Mouse (Mus musculus): ENCODE measurements around the gene D930007J09Rik.

The D930007J09Rik gene

GRCm38 (mm10) chr13:32802259-32803081 is at the start of gene D930007J09Rik:
TSS of gene D930007J09Rik (minus strand) at chr13:32802849.
- DNase-seq, result peak; percentile 59

DNA sequence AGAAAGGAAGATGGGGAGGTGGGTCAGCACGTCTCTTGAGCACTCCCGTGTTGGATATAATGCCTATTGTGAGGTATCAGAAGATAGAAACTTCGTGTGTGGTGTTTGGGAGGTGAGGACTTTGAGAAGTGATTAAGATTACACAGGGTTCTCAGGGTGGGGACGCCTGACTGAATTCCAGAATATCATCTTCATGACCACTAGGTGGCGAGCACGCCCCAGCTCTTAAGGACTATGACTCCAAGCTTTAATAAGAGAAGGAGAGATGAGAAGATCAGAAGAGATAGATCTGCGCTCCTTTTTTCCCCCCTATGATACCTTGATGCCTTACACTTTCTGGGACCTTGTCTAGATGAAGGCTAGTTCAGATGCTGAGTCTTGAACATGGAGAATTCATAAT is 49.3 kb upstream of the D930007J09Rik start:
- peak; percentile 40 for DNase-seq

DNA sequence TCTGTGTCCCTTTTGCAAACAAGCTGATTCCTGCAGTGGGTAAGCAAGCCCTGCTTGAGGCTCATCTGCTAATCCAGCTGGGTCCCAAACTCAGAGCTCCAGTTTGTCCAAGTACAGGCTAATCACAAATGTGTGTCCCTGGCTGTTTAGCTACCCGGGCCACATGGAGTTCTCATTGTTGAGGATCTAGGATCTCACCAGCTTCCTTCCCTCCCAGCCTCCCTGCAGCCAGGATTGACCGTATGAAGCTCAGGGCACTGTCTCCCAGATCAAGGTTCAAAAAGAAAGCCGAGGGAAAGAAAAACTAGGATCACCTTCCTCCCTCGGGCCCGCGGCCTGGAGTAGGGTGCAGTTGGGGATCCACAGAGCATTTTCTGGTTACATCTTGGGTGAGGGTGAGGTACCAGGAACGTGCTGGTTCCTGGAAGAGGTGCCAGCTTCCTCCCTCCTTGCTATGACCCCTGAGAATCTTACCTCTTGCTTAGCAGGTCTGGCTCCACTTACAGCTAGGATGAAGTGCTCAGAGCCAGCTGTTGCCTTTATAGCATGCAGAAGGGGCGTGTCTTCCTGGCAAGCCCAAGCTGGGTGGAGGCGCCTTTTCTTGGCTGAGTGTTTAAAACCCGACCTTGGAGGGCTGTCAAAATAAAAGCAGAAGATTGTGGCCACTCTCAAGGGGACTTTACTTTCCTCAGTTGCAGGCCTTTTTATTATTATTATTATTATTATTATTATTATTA is 48.2 kb upstream of the D930007J09Rik start, which contains the start of gene Serpinb1a:
Serpinb1a (minus strand) TSS at position 518 of the 737 bp plus-strand sequence.
- DNase-seq, result peak; percentile 27

DNA sequence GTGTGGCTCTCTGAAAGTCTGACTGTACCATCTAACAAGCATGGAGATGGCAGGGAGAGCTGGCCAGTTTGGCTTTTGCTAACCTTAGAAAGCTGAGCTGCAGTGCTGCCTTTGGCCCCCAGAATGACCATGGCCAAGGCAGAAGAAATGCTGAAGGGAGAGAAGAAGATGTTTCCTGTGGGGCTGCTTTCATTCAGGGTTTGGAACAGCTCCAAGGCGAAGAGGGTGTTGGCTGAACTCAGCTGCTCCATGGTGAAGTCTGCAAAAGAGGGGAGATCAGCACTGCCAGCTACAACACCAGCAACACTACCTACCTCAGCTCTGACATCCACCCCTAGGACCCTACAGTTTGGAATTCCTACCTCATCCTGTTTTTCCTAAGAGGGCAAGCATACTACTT is 47.5 kb upstream of the D930007J09Rik start:
- DNase-seq, result no peak

DNA sequence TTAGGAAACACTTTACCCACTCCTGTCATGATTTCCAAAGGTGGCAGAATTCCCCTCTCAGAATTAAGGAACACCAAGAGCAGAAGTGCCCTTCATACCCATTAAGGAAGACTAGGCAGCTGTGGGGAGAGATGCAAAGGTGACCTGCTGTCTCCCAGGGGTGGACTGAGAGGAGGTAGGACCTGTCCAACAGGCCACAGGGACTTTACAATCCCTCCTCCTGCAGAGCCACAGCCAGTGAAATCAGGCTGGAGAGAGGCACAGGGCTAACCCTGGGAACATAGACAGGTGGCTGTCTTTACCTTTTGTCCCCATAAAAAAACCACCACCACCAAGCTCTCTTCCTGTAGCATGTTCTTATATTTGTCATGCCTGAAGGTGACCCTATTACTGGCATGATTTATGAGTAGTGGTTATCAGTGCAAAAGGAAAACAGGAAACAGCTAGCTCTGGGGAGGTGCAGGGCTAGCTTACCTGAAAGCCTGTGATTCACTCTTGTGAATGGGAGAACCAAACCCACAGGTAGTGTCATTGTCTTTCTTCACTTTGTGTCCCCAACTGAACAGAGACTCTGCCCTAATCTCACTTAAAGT is 47.0 kb upstream of the D930007J09Rik start:
- DNase-seq, result no peak

- DNase-seq, result no peak
Observed at GRCm38 (mm10) chr13:32849092-32849491, 46.4 kb upstream of the D930007J09Rik start.

DNA sequence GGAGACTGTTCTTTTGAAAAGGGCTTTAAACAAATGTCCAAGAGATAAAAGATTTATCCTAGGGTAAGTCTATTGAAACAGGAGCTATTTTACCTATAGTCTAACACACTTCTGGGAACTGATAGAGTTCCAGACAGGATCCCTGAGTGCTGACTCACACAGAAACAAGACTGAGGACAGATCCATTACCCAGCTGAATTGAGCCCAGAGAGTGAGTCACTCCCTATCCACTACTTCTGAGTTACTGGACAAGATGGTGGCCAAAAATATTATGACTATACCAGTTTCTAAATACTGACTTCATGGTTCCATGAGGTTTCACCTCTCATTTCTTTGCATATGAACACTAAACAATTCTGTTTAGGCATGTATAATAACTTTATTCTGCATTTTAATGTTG is 43.6 kb upstream of the D930007J09Rik start:
- no peak for DNase-seq

GRCm38 (mm10) chr13:32841349-32841748 is 38.7 kb upstream of the D930007J09Rik start:
- DNase-seq, result no peak

DNA sequence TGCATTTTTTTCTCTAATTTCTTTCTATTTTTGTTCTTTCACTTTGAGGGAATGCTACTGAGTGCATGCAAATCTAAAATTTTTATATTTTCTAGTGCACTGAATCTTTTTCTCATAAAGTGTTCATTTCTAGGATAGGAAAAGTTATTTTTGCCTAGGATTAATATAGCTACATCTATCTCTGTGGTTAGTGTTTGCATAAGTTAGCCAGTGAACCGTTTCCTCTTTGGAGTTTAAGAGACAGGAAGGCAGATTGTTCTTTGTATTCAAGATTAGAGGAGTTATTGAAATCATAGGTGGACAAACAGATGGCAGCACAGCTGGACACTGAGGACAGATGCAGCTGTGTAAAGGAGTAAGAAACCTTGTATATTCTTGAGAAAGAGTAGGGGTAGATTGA is 36.7 kb upstream of the D930007J09Rik start:
- no peak for DNase-seq

DNA sequence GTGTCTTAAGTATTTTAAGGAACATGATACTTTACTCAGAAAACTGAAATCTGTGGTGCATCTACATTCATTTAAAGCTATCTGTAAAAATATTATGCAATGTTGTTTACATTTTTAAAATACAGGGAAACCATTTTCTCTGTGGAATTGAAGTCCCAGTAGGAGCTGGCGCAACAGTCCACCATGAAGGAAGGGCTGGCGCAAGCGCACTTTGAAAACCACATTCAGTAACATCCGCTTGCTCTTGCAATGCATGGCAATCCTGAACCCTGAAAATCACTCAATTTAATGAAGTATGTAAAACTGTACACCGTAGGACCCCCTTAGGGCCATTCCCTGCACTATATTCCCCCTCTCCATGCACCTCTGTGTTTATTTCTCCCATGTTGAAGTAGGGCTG is 31.9 kb upstream of the D930007J09Rik start:
- no peak for DNase-seq

GRCm38 (mm10) chr13:32833237-32833636 is 30.6 kb upstream of the D930007J09Rik start:
- DNase-seq, result peak; percentile 27

DNA sequence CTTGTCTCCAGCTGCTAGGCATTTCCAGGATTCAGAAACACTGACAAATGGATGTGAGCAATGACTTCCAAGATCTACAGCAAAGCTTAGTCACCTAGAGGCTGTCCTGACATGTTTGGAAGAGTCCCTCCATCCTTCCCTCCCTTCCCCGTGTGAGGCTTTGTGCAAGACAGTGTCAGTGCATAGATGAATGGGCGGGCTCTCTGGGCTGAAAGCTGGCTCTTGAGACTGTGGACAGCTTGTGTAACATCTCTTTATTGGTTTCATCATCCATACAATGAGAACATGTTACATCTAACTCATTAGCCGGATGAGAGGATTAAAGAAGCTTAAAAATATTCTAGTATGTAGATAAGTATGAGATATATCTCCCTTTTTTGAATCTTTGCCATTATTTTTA is 30.1 kb upstream of the D930007J09Rik start:
- no peak for DNase-seq

DNA sequence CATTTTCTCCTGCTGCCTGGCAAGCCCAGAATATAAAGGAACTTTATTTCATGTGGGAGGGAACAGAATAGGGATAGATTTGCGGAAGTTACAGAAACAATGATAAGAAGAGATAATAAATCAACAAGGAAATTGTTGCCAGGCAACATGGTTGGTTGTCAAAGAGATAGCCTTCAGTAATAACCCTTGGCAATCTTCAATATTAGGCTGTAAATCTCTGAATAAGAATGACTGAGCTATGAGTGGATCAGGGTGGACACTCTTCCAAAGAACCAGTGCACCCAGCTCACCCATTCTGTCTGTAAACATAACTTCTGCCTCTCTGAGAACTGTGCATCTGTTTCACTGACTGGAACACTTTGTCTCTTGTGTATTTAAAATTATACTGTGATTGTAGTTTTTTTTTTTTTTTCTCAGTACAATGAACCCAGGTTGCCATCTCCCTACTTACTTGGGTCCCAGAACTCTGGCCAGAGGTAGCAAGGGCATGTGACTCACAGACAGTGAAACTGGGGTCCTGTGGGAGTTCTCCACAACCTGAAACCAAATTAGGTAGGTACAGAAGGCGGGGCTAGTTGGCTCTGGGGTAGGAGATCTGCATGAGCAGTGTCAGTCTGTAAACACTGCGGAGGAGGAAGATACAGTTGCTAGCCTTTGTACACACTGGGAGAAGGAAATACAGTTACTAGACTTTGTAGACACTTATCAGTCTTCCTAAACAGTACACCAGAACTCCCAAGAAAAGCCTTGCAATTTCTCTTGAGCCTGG is 29.0 kb upstream of the D930007J09Rik start:
- peak; percentile 12 for DNase-seq

GRCm38 (mm10) chr13:32828886-32829285 is 26.2 kb upstream of the D930007J09Rik start:
- no peak for DNase-seq

- peak; percentile 75 for DNase-seq
Observed at GRCm38 (mm10) chr13:32827951-32828350, 25.3 kb upstream of the D930007J09Rik start.

DNA sequence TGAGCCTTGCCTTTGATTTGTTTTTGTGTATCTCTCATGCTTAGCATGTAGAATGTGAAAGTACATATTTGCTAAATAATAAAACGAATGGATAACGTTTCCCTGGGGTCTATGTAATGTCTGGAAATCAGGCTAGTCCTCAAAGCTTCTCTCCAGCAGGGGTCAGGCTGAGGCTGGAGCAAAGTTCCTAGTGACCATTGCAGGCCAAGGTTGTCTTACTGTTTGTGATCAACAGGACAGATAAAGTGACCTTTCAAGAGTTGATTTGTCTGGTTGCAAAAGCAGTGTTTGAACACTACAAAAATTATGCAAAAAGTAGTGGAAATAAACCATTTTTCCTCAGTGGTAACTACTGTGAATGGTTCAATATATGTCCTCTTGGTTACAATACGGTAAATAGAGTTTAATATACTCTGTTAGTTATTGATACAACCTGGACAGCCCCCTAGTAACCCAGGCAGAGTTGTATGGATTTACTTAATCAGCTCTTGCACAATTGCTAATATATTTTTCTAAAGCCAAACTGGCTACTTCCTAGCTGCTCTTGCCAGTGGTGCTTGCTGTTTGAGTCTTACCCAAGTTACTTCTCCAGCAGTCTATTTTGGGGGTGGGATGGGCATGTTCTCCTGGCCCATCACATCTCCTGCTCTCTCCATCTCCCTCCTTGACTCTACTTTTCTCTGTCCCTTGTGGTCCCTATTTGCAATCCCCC is 24.6 kb upstream of the D930007J09Rik start:
- DNase-seq, result no peak

DNA sequence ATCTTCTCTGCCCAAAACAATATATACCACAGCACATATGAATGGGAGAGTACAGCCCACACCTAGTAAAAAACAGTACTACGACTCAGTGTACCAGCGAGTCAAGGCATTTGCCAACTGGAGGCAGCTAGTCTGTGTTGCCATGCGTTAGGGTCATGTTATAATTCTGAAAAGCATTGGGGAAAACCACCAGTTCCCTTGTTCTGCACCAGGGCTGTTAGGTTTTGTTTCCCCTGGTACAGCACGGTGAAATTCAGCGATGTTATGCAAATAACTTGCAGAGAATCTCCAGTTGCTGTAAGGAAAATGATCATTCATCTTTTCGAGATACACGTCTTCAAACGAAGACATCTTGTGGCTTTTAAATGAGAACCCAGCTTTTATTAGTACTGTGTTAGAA is 22.9 kb upstream of the D930007J09Rik start:
- DNase-seq, result no peak

DNA sequence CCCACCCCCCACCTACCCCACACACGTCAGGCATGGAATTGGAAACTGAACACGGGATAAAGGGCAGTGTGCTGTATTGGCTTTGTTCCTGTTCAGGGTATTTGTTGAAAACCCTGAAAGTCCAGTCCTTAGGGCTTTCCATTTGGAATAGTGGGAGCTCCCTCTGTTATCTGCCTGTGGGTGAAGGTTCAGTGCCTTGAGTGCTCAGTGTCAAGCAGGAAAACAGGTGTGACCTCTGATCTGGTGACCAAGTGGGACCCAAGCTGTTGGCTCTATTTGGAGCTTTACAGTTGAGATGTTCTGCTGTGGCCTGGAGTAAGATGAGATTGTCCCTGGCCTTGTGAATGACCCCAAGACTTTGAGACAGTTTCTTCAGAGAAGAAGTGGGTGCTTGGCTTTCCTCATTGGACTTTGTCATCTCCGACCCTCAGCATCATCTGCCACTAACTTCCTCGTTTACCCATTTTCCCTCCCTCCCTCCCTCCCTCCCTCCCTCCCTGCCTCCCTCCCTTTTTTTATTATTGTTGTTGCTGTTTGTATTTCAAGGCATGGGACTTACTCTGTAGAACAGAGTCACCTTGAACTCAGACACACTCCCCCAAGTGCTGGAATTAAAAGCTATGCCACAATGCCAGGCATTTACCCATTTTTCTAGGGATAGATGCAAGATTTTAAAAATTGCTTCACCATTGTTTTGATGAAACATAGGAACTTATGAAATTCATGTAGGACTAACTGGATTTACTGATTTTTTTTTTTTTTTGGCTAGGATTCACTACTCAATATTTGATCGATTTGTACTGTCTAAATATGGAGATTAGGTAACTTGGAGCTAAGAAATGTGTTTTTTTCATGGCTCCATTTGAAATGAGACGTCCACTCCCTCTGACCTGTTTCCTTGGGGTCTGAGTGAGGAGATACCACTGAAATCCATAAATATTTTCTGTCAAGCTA is 22.0 kb upstream of the D930007J09Rik start:
- no peak for DNase-seq

DNA sequence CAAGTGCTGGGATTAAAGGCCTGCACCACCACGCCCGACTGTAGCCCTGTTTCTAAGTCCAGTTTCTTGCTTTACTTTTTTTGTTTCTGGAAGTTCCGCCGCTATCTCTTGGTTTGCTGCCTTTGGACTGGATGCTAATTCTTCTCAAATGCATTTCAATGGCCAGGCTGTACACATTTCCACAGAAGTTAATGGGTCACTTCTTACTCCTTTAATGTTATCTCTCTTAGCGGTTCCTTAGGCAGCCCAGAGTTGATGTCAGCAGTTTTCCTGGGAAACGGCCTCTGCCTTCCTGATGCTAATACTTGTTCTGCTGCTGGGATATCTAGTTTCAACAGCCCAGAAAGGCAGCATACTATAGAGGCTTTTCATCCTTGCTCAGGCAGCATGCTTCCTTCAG is 20.5 kb upstream of the D930007J09Rik start:
- DNase-seq, result no peak

DNA sequence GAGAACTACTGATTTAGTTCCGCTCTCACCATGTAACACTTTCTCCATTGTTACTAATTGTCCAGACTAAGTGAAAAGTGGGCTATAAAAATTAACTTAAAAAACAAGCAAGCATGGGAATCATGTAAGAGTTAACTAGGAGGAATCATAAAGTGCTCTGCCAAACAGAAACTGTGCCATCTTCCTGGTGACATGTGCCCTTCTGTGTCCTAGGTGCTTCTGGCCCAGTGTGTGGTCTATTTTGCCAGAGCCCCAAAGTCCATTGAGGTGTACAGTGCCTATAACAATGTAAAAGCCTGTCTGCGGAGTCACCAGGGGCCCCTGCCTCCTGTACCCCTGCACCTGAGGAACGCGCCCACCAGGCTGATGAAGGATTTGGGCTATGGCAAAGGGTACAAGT is 19.0 kb upstream of the D930007J09Rik start:
- no peak for DNase-seq

GRCm38 (mm10) chr13:32819926-32820325 is 17.3 kb upstream of the D930007J09Rik start:
- no peak for DNase-seq
